Comparison of ENCODE assay signal across 20 mouse cellular contexts in genomic region chr2:81582111-81582510, GRCm38 (mm10).
A peak's percentile ranks its signal among the peaks of the same experiment; 100 is the strongest.
DNase-seq lines count a peak whose midpoint lies in the region; ATAC-seq lines count a peak whose summit lies in the region.
"Had no signal": no experiment of that assay in that cellular context is flagged by ENCODE, and none has a peak within 500 bp of the region (broad histone marks: within the 10 kb centered on the region; RNA-seq: fewer than 3 reads in every experiment).

No protein-coding gene starts in this region.

- 57% methylated on average over 3 of the region's 3 CpGs for WGBS in hindbrain, embryonic 13.5 days
- WGBS in hindbrain, embryonic 11.5 days, result 84% methylated on average over 3 of the region's 3 CpGs
- 82% methylated on average over 3 of the region's 3 CpGs for WGBS in midbrain, embryonic 14.5 days
- 79% methylated on average over 3 of the region's 3 CpGs for WGBS in midbrain, embryonic 13.5 days
- 43% methylated on average over 3 of the region's 3 CpGs for WGBS in neural tube, embryonic 15.5 days

- H3K4me2 ChIP-seq in hindbrain, embryonic 13.5 days, result no peak overlapping the region
- no peak overlapping the region for H3K4me2 ChIP-seq in hindbrain, embryonic 11.5 days (replicated peaks; ENCODE audit: low read depth, low read length)
- H3K4me2 ChIP-seq in midbrain, embryonic 14.5 days (ENCODE audit: low read length), result no peak overlapping the region
- H3K4me2 ChIP-seq in midbrain, embryonic 13.5 days (replicated peaks), result no peak overlapping the region
- H3K4me2 ChIP-seq in neural tube, embryonic 15.5 days, result no peak overlapping the region
- H3K4me2 ChIP-seq: embryonic facial prominence, embryonic 15.5 days; forebrain, embryonic 12.5 days; heart, embryonic 13.5 days had no signal

- H3K4me1 ChIP-seq in hindbrain, embryonic 13.5 days (replicated peaks), result no peaks in the 10 kb centered on the region
- no peaks in the 10 kb centered on the region for H3K4me1 ChIP-seq in hindbrain, embryonic 11.5 days (replicated peaks; ENCODE audit: control insufficient read depth, insufficient read depth, low read length)
- H3K4me1 ChIP-seq in midbrain, embryonic 14.5 days (ENCODE audit: control insufficient read depth, insufficient read depth, low read length), result no peaks in the 10 kb centered on the region
- H3K4me1 ChIP-seq in midbrain, embryonic 13.5 days (replicated peaks), result no peaks in the 10 kb centered on the region
- no peaks in the 10 kb centered on the region for H3K4me1 ChIP-seq in neural tube, embryonic 15.5 days
- H3K4me1 ChIP-seq: embryonic facial prominence, embryonic 15.5 days; forebrain, embryonic 12.5 days; heart, embryonic 13.5 days had no signal

- no peaks in the 10 kb centered on the region for H3K36me3 ChIP-seq in hindbrain, embryonic 13.5 days
- H3K36me3 ChIP-seq in hindbrain, embryonic 11.5 days (ENCODE audit: control insufficient read depth, insufficient read depth, low read length), result no peaks in the 10 kb centered on the region
- H3K36me3 ChIP-seq in midbrain, embryonic 14.5 days (ENCODE audit: control insufficient read depth, insufficient read depth, low read length), result no peaks in the 10 kb centered on the region
- no peaks in the 10 kb centered on the region for H3K36me3 ChIP-seq in midbrain, embryonic 13.5 days
- no peaks in the 10 kb centered on the region for H3K36me3 ChIP-seq in neural tube, embryonic 15.5 days
- H3K36me3 ChIP-seq: embryonic facial prominence, embryonic 15.5 days; forebrain, embryonic 12.5 days; heart, embryonic 13.5 days had no signal

- DNase-seq in hindbrain, embryonic 11.5 days (ENCODE audit: low spot score), result no peak
- DNase-seq in midbrain, embryonic 14.5 days, result peak; percentile 1
- peak; percentile 5 for DNase-seq in brain, adult 2 months (ENCODE audit: low read depth, low spot score)
- no peak for DNase-seq in embryo, embryonic 10.5 days (ENCODE audit: low spot score)
- DNase-seq: adrenal gland, adult 8-10 months; cerebellum, adult 2 months; cerebellum, postnatal 10 days; embryo, embryonic 11 days; gastrocnemius, postnatal 36 days; heart, adult 11 months; heart, postnatal 36 days; kidney, adult 2 months had no signal

- ATAC-seq in hindbrain, embryonic 13.5 days (ENCODE audit: low FRiP score), result peak; percentile 52; the same call in 1 of the 2 replicates
- ATAC-seq in hindbrain, embryonic 11.5 days (ENCODE audit: low FRiP score), result no peak
- ATAC-seq in midbrain, embryonic 14.5 days (ENCODE audit: low FRiP score, low TSS enrichment), result no peak
- no peak for ATAC-seq in midbrain, embryonic 13.5 days
- peak; percentile 87 for ATAC-seq in neural tube, embryonic 15.5 days (ENCODE audit: low FRiP score)
- ATAC-seq: intestine, embryonic 16.5 days had no signal

- no peaks in the 10 kb centered on the region for H3K9me3 ChIP-seq in hindbrain, embryonic 13.5 days
- no peaks in the 10 kb centered on the region for H3K9me3 ChIP-seq in hindbrain, embryonic 11.5 days (ENCODE audit: control insufficient read depth, low read length)
- H3K9me3 ChIP-seq in midbrain, embryonic 14.5 days (ENCODE audit: control insufficient read depth, low read length), result no peaks in the 10 kb centered on the region
- H3K9me3 ChIP-seq in midbrain, embryonic 13.5 days, result no peaks in the 10 kb centered on the region
- no peaks in the 10 kb centered on the region for H3K9me3 ChIP-seq in neural tube, embryonic 15.5 days (replicated peaks)
- H3K9me3 ChIP-seq: embryonic facial prominence, embryonic 15.5 days; forebrain, embryonic 12.5 days; heart, embryonic 13.5 days had no signal

- H3K4me3 ChIP-seq in hindbrain, embryonic 13.5 days, result no peak overlapping the region
- H3K4me3 ChIP-seq in hindbrain, embryonic 11.5 days (ENCODE audit: low read depth, low read length), result no peak overlapping the region
- no peak overlapping the region for H3K4me3 ChIP-seq in midbrain, embryonic 14.5 days (replicated peaks; ENCODE audit: low read depth, low read length)
- no peak overlapping the region for H3K4me3 ChIP-seq in midbrain, embryonic 13.5 days (replicated peaks)
- no peak overlapping the region for H3K4me3 ChIP-seq in neural tube, embryonic 15.5 days (replicated peaks)
- H3K4me3 ChIP-seq: embryonic facial prominence, embryonic 15.5 days; erythroblast, embryonic 14.5 days; forebrain, embryonic 12.5 days; heart, embryonic 13.5 days had no signal

- H3K27ac ChIP-seq in hindbrain, embryonic 13.5 days, result no peak overlapping the region
- H3K27ac ChIP-seq in hindbrain, embryonic 11.5 days (ENCODE audit: low read depth, low read length), result no peak overlapping the region
- H3K27ac ChIP-seq in midbrain, embryonic 14.5 days (replicated peaks; ENCODE audit: low read depth, low read length), result no peak overlapping the region
- no peak overlapping the region for H3K27ac ChIP-seq in midbrain, embryonic 13.5 days
- H3K27ac ChIP-seq in neural tube, embryonic 15.5 days (replicated peaks), result no peak overlapping the region
- H3K27ac ChIP-seq: embryonic facial prominence, embryonic 15.5 days; forebrain, embryonic 12.5 days; heart, embryonic 13.5 days had no signal

- no peak overlapping the region for H3K9ac ChIP-seq in hindbrain, embryonic 13.5 days
- no peak overlapping the region for H3K9ac ChIP-seq in hindbrain, embryonic 11.5 days (ENCODE audit: low read depth, low read length)
- H3K9ac ChIP-seq in midbrain, embryonic 14.5 days (replicated peaks; ENCODE audit: low read length), result no peak overlapping the region
- H3K9ac ChIP-seq in midbrain, embryonic 13.5 days (replicated peaks), result no peak overlapping the region
- H3K9ac ChIP-seq in neural tube, embryonic 15.5 days (replicated peaks), result no peak overlapping the region
- H3K9ac ChIP-seq: embryonic facial prominence, embryonic 15.5 days; forebrain, embryonic 12.5 days; heart, embryonic 13.5 days had no signal

- H3K27me3 ChIP-seq in hindbrain, embryonic 13.5 days, result no peaks in the 10 kb centered on the region
- H3K27me3 ChIP-seq in hindbrain, embryonic 11.5 days (ENCODE audit: control insufficient read depth, insufficient read depth, low read length), result no peaks in the 10 kb centered on the region
- no peaks in the 10 kb centered on the region for H3K27me3 ChIP-seq in midbrain, embryonic 14.5 days (ENCODE audit: control insufficient read depth, insufficient read depth, low read length)
- H3K27me3 ChIP-seq in midbrain, embryonic 13.5 days, result no peaks in the 10 kb centered on the region
- no peaks in the 10 kb centered on the region for H3K27me3 ChIP-seq in neural tube, embryonic 15.5 days (replicated peaks)
- H3K27me3 ChIP-seq: embryonic facial prominence, embryonic 15.5 days; forebrain, embryonic 12.5 days; heart, embryonic 13.5 days had no signal

Comparison
In these comparisons a context has a peak if more than half of its experiments do, and no peak if none do; other contexts are left out.
1. ATAC-seq: peak in hindbrain, embryonic 13.5 days (single experiment) and neural tube, embryonic 15.5 days (single experiment); none in hindbrain, embryonic 11.5 days (single experiment), midbrain, embryonic 14.5 days (single experiment) and midbrain, embryonic 13.5 days (single experiment).
2. DNase-seq: peak in midbrain, embryonic 14.5 days (single experiment) and brain, adult 2 months (single experiment); none in hindbrain, embryonic 11.5 days (single experiment) and embryo, embryonic 10.5 days (single experiment).